Mouse (Mus musculus) forebrain, embryonic 10.5 days (tissue): ENCODE results near the gene Amotl1. TPM values are rescaled to one million over a fixed set of nuclear protein-coding genes. Genes with fewer than 3 reads are reported as not detected.

Experiments
- DNase-seq: peaks from one replicate; pipeline ENCODE4 v3.0.0-alpha.2; 2017; ENCODE audit warnings: low spot score; ENCODE audit errors: extremely low spot score
- H3K27ac ChIP-seq: fragments of 300-500 bp; sonication (generic); 2 replicates; pipeline ENCODE4 v1.5.1; 2016; ENCODE audit warnings: mild to moderate bottlenecking
- H3K27me3 ChIP-seq: fragments of 300-500 bp; sonication (generic); 2 replicates; pipeline ENCODE4 v1.6.1; 2016; ENCODE audit warnings: mild to moderate bottlenecking; ENCODE audit not compliant: poor library complexity, severe bottlenecking
- H3K36me3 ChIP-seq: fragments of 300-500 bp; sonication (generic); replicated peaks from 2 replicates; pipeline ENCODE4 v1.6.1; 2016; ENCODE audit warnings: mild to moderate bottlenecking, moderate library complexity
- H3K4me1 ChIP-seq: fragments of 300-500 bp; sonication (generic); 2 replicates; pipeline ENCODE4 v1.6.1; 2016
- H3K4me3 ChIP-seq: fragments of 300-500 bp; sonication (generic); 2 replicates; pipeline ENCODE4 v1.5.1; 2016; ENCODE audit warnings: mild to moderate bottlenecking, moderate library complexity
- H3K9me3 ChIP-seq: fragments of 300-500 bp; sonication (generic); 2 replicates; pipeline ENCODE4 v1.6.1; 2016; ENCODE audit warnings: mild to moderate bottlenecking, moderate library complexity
- WGBS: fragments of 180-500 bp; shearing (Covaris S2); methylation state at CpG from one replicate; pipeline ENCODE4 v1.1.7; 2016; 5-methylcytosine and 5-hydroxymethylcytosine counted together
- polyA plus RNA-seq: library from polyadenylated mRNA; unstranded; fragments of >200 nt; fragmentation: Nextera tagmentation; extraction: Ambion mirVana; gene quantifications from 2 replicates; pipeline ENCODE4 v1.2.1, GENCODE M21; 2016

Amotl1 gene
- polyA plus RNA-seq, 1 experiment from 2014 or later = 15.7 TPM

DNA sequence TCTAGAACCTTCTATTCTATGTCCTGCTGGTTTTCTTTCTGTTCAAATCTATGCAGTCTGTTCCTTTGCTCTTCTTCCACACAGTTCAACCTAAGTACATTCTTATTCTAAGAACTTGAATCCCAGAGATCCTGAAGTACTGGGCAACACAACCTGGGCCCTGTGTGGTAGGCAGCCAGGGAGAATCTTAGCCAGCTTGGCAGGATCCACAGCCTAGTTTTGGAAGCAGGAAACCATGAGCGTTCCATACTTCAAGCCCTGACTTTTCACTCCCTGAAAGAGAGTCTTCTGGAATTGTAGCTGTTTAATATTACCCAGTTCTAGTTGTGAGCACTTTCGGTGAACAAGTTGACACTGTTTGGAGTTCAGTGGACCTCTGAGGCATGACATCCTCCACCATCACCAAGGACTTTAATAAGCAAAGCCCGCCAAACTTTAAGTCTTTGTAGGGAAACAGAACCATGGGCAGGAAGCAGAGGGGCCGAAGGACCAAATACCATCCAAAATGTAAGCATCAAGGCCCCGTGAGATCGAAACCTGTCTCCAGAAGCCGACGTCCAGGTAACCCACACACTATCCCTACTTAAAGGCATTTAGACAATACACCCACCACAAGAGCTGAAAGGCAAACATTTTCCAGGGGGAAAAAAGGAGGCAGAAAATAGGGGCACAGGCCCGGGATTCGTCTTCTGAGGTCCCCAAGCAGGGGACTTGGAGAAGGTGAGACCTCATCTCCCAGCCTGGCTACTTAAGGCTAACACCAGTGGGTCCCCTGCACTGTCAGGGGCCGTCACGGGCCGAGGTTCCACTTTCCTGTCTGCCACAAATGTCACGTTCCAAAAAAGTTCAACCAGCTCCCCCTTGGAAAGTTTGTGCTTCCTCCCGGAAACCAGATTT is 31.3 kb downstream of the Amotl1 start:
- 11% methylated on average over 15 of the region's 15 CpGs for WGBS
- Histone ChIP-seq H3K27ac (peak overlapping the region; percentile 98), H3K36me3 (peaks cover 4% of the 10 kb centered on the region), H3K4me3 (peak overlapping the region; percentile 98), H3K27me3 (peaks cover 9% of the 10 kb centered on the region; the same call in 1 of the 2 replicates), H3K4me1 (peaks cover 54% of the 10 kb centered on the region), H3K9me3 (0 out of 2 replicates have a peak, but pooled peaks cover 4% of the 10 kb centered on the region)
- DNase-seq = peak; percentile 19

DNA sequence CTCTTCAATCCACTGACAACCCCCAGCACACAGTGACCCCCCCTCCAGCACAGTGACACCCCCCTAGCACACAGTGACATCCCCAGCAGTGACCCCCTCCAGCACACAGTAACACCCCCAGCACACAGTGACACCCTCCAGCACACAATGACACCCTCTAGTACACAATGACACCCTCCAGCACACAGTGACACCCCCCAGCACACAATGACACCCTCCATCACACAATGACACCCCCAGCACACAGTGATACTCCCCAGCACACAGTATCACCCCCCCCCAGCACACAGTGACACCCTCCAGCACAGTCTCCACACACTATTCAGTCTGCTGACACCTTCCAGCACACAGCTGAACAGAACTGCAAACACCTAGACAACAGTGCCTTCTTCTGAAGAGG is 32.3 kb downstream of the Amotl1 start:
- Histone ChIP-seq H3K27ac (peak overlapping the region; percentile 98), H3K9me3 (0 out of 2 replicates have a peak, but pooled peaks cover 4% of the 10 kb centered on the region), H3K4me1 (peaks cover 63% of the 10 kb centered on the region), H3K4me3 (peak overlapping the region; percentile 98), H3K36me3 (peaks cover 10% of the 10 kb centered on the region), H3K27me3 (peaks cover 9% of the 10 kb centered on the region; the same call in 1 of the 2 replicates)
- no peak for DNase-seq

GRCm38 (mm10) chr9:14608521-14608920 is 36.3 kb downstream of the Amotl1 start:
- Histone ChIP-seq H3K4me1 (peaks cover 50% of the 10 kb centered on the region), H3K27me3 (no peaks in the 10 kb centered on the region), H3K4me3 (no peak overlapping the region), H3K36me3 (peaks cover 43% of the 10 kb centered on the region), H3K27ac (no peak overlapping the region), H3K9me3 (no peaks in the 10 kb centered on the region)
- WGBS = 54% methylated on average over 5 of the region's 5 CpGs
- no peak for DNase-seq

DNA sequence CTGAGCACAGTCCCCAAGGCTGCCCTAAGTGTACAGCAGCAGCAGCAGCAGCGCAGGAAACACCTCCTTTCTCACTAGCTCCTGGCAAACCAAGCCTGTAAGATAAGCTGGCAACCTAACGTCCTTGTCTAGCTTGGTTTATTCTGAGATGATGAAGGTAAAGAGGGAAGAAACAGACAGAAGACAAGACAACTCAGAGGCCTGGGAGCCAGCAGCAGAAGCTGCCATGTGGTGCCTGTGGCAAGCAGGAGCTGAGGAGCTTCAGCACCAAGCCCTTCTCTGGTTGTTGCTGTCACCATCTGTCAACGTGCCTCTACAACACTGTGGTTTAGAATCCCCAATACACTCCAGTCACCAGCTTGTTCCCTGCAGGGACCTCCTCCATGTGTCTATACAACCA is 37.4 kb downstream of the Amotl1 start:
- H3K27me3 ChIP-seq = no peaks in the 10 kb centered on the region
- H3K4me3 ChIP-seq = no peak overlapping the region
- no peaks in the 10 kb centered on the region for H3K9me3 ChIP-seq
- H3K4me1 ChIP-seq = peaks cover 40% of the 10 kb centered on the region
- no peak overlapping the region for H3K27ac ChIP-seq
- WGBS = 74% methylated on average over 3 of the region's 3 CpGs
- peaks cover 52% of the 10 kb centered on the region for H3K36me3 ChIP-seq
- DNase-seq = no peak

GRCm38 (mm10) chr9:14605992-14606391 is 38.9 kb downstream of the Amotl1 start:
- Histone ChIP-seq H3K9me3 (no peaks in the 10 kb centered on the region), H3K4me3 (no peak overlapping the region), H3K27ac (no peak overlapping the region), H3K27me3 (no peaks in the 10 kb centered on the region), H3K36me3 (peaks cover 62% of the 10 kb centered on the region), H3K4me1 (peaks cover 29% of the 10 kb centered on the region)
- DNase-seq = no peak
- WGBS = 88% methylated on average over 4 of the region's 4 CpGs

DNA sequence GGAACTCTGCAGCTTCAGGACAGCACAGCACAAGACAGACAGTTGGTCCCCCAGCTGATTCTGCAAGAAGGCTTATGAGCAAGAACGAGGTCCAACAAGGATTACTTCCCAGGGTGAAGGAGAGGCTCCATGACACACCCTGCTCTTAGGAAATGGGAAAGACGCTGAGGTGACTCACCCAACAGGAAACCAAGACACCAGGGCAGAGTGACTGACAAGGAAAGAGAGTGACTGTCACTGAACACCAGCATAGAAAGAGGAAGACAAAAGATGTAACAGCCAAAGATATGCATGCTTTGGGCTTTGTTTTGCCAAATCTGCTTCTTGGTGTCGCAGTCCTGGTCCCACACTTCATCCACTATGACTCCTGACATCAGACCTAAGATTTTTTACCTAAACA is 40.5 kb downstream of the Amotl1 start:
- no peak for DNase-seq
- Histone ChIP-seq H3K4me1 (peaks cover 22% of the 10 kb centered on the region), H3K9me3 (no peaks in the 10 kb centered on the region), H3K27me3 (no peaks in the 10 kb centered on the region), H3K36me3 (peaks cover 73% of the 10 kb centered on the region), H3K4me3 (no peak overlapping the region), H3K27ac (no peak overlapping the region)
- WGBS = 84% methylated on average over 3 of the region's 3 CpGs

DNA sequence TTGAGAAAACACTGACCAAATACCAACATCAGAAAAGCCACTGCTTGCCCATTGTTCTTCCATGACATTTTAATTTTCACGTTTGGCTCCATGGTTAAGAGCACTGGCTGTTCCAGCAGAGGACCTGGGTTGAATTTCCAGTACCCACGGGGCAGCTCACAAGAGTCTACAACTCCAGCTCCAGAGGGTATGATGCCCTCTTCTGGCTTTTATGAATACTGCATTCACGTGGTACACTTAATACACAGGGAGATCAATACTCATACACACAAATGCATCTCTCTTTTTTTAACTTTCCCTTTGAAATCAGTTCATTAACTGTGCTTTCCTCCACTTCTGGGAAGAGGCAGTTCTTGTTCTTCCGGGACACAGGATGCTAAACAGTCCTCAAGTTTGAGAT is 41.4 kb downstream of the Amotl1 start:
- Histone ChIP-seq H3K27ac (no peak overlapping the region), H3K27me3 (no peaks in the 10 kb centered on the region), H3K36me3 (peaks cover 76% of the 10 kb centered on the region), H3K4me1 (peaks cover 14% of the 10 kb centered on the region), H3K4me3 (no peak overlapping the region), H3K9me3 (no peaks in the 10 kb centered on the region)
- no peak for DNase-seq
- WGBS = 83% methylated on average over 4 of the region's 4 CpGs

GRCm38 (mm10) chr9:14599799-14600198 is 45.1 kb downstream of the Amotl1 start:
- no peak overlapping the region for H3K27ac ChIP-seq
- DNase-seq = no peak
- no peaks in the 10 kb centered on the region for H3K9me3 ChIP-seq
- peaks cover 70% of the 10 kb centered on the region for H3K36me3 ChIP-seq
- 92% methylated on average over 5 of the region's 5 CpGs for WGBS
- H3K4me1 ChIP-seq = no peaks in the 10 kb centered on the region
- H3K4me3 ChIP-seq = no peak overlapping the region
- no peaks in the 10 kb centered on the region for H3K27me3 ChIP-seq

GRCm38 (mm10) chr9:14598157-14598556 is 46.7 kb downstream of the Amotl1 start:
- H3K36me3 ChIP-seq = peaks cover 70% of the 10 kb centered on the region

DNA sequence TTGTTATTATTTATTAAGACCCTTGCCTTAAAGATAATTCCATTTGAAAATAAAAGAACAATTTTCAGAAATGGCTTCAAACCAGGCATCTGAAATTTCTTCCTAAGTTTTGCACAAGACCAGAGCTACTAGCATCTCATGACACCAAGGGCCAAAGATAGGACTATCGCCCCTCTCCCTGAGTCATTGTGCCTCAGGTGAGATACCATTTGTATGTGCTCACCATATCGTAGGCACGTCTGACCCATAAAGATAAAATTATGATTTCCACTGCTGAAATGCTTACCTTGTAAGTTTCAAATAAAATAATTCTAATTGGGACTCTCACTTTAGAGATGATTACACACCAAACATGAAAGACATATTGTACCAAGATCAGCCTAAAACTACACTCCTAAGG is 47.4 kb downstream of the Amotl1 start:
- no peaks in the 10 kb centered on the region for H3K9me3 ChIP-seq
- H3K36me3 ChIP-seq = peaks cover 73% of the 10 kb centered on the region
- H3K27me3 ChIP-seq = no peaks in the 10 kb centered on the region
- DNase-seq = no peak
- H3K27ac ChIP-seq = no peak overlapping the region
- no peaks in the 10 kb centered on the region for H3K4me1 ChIP-seq
- WGBS = 95% methylated on average over 3 of the region's 3 CpGs
- H3K4me3 ChIP-seq = no peak overlapping the region

More at GRCm38 (mm10) chr9:14598157-14598556, 46.7 kb downstream of the Amotl1 start:
- 95% methylated on average over 2 of the region's 2 CpGs for WGBS
- Histone ChIP-seq H3K9me3 (no peaks in the 10 kb centered on the region), H3K4me1 (no peaks in the 10 kb centered on the region), H3K27ac (no peak overlapping the region), H3K27me3 (no peaks in the 10 kb centered on the region), H3K4me3 (no peak overlapping the region)
- no peak for DNase-seq

GRCm38 (mm10) chr9:14596858-14597257 is 48.0 kb downstream of the Amotl1 start:
- no peaks in the 10 kb centered on the region for H3K9me3 ChIP-seq
- H3K36me3 ChIP-seq = peaks cover 74% of the 10 kb centered on the region
- no peak overlapping the region for H3K27ac ChIP-seq
- no peak for DNase-seq
- H3K4me3 ChIP-seq = no peak overlapping the region
- 93% methylated on average over 7 of the region's 7 CpGs for WGBS
- no peaks in the 10 kb centered on the region for H3K27me3 ChIP-seq
- H3K4me1 ChIP-seq = no peaks in the 10 kb centered on the region

DNA sequence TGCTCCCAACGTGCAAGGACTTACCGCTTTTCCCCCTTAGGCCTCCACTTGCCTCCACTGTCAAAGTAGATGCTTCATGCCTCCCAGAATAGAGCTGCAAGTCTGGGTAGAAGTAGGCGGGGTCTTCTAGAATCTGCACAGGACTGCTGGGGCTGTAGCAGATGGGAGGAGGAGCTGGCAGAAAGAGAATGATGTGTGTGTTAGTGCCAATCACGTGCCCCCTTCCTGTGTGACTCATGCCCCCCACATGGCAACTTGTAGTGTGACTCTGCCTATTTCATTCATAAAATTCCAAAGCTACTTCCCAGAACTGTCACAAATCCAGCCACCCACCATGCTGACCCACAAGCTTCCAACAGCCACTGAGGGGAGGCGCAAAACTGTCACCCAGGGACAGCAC is 48.4 kb downstream of the Amotl1 start:
- no peak for DNase-seq
- peaks cover 74% of the 10 kb centered on the region for H3K36me3 ChIP-seq
- no peak overlapping the region for H3K27ac ChIP-seq
- no peaks in the 10 kb centered on the region for H3K27me3 ChIP-seq
- no peaks in the 10 kb centered on the region for H3K9me3 ChIP-seq
- H3K4me1 ChIP-seq = no peaks in the 10 kb centered on the region
- H3K4me3 ChIP-seq = no peak overlapping the region
- 93% methylated on average over 5 of the region's 5 CpGs for WGBS

- 96% methylated on average over 3 of the region's 3 CpGs for WGBS
- no peak overlapping the region for H3K27ac ChIP-seq
- H3K9me3 ChIP-seq = no peaks in the 10 kb centered on the region
- no peak overlapping the region for H3K4me3 ChIP-seq
- H3K27me3 ChIP-seq = no peaks in the 10 kb centered on the region
- no peak for DNase-seq
- peaks cover 74% of the 10 kb centered on the region for H3K36me3 ChIP-seq
- H3K4me1 ChIP-seq = no peaks in the 10 kb centered on the region
Measured at GRCm38 (mm10) chr9:14595893-14596292, 49.0 kb downstream of the Amotl1 start.
